Mouse (Mus musculus) urinary bladder, postnatal 4 days (tissue): ENCODE results near the gene Fbxl17.

ENCODE experiments used
- DNase-seq, 2 experiments: peaks; one replicate each; pipeline ENCODE4 v3.0.0; 2021 to 2022; ENCODE audit warnings: low spot score in 2 of 2

Fbxl17 gene

GRCm38 (mm10) chr17:63402741-63403681 is 96.8 kb downstream of the Fbxl17 start:
- DNase-seq: no peak

GRCm38 (mm10) chr17:63402170-63402569 is 97.6 kb downstream of the Fbxl17 start:
- DNase-seq: no peak

- no peak for DNase-seq
Observed at GRCm38 (mm10) chr17:63400640-63401039, 99.2 kb downstream of the Fbxl17 start.

GRCm38 (mm10) chr17:63399816-63400215 is 100.0 kb downstream of the Fbxl17 start:
- no peak for DNase-seq

GRCm38 (mm10) chr17:63391506-63391905 is 108.3 kb downstream of the Fbxl17 start:
- no peak for DNase-seq

- no peak for DNase-seq
Observed at GRCm38 (mm10) chr17:63390951-63391350, 108.9 kb downstream of the Fbxl17 start.

- DNase-seq: no peak
Observed at GRCm38 (mm10) chr17:63370977-63371376, 128.8 kb downstream of the Fbxl17 start.

GRCm38 (mm10) chr17:63369631-63370310 is 130.0 kb downstream of the Fbxl17 start:
- DNase-seq: no peak

- DNase-seq: no peak
Observed at GRCm38 (mm10) chr17:63367476-63367875, 132.3 kb downstream of the Fbxl17 start.

- DNase-seq: no peak
Observed at GRCm38 (mm10) chr17:63366045-63366444, 133.8 kb downstream of the Fbxl17 start.

- no peak for DNase-seq
Observed at GRCm38 (mm10) chr17:63364605-63365004, 135.2 kb downstream of the Fbxl17 start.

- no peak for DNase-seq
Observed at GRCm38 (mm10) chr17:63362196-63362595, 137.6 kb downstream of the Fbxl17 start.

- no peak for DNase-seq
Observed at GRCm38 (mm10) chr17:63361679-63362078, 138.1 kb downstream of the Fbxl17 start.

GRCm38 (mm10) chr17:63358837-63359236 is 141.0 kb downstream of the Fbxl17 start:
- no peak for DNase-seq

- DNase-seq: no peak
Observed at GRCm38 (mm10) chr17:63356202-63356601, 143.6 kb downstream of the Fbxl17 start.

GRCm38 (mm10) chr17:63352634-63353195 is 147.1 kb downstream of the Fbxl17 start:
- no peak for DNase-seq

GRCm38 (mm10) chr17:63351682-63352081 is 148.1 kb downstream of the Fbxl17 start:
- DNase-seq: no peak

- no peak for DNase-seq
Observed at GRCm38 (mm10) chr17:63350876-63351509, 148.8 kb downstream of the Fbxl17 start.

GRCm38 (mm10) chr17:63344101-63344500 is 155.7 kb downstream of the Fbxl17 start:
- no peak for DNase-seq

GRCm38 (mm10) chr17:63343076-63343475 is 156.7 kb downstream of the Fbxl17 start:
- DNase-seq: no peak

GRCm38 (mm10) chr17:63342440-63342839 is 157.4 kb downstream of the Fbxl17 start:
- DNase-seq: no peak

- no peak for DNase-seq
Observed at GRCm38 (mm10) chr17:63341203-63341602, 158.6 kb downstream of the Fbxl17 start.
